Mouse (Mus musculus) heart, embryonic 16.5 days (tissue): ENCODE measurements around the gene Gnai2. TPM values are rescaled to one million over a fixed set of nuclear protein-coding genes. Genes with fewer than 3 reads are reported as not detected.

Experiments
- ATAC-seq: fragments of 200-750 bp; cut with Nextera tagmentation; replicated peaks from 2 replicates; pipeline ENCODE4 v1.8.0; 2017; ENCODE audit warnings: moderate number of reproducible peaks; ENCODE audit not compliant: insufficient read depth, low FRiP score; ENCODE audit errors: extremely low read depth
- H3K27ac ChIP-seq: fragments of 300-500 bp; sonication (generic); 2 replicates; pipeline ENCODE4 v1.5.1; 2014; ENCODE audit warnings: mild to moderate bottlenecking, low read length, control low read depth, moderate library complexity
- H3K27me3 ChIP-seq: fragments of 300-500 bp; sonication (generic); 2 replicates; pipeline ENCODE4 v1.6.1; 2014; ENCODE audit warnings: low read length, mixed read lengths; ENCODE audit not compliant: control insufficient read depth, insufficient read depth
- H3K36me3 ChIP-seq: fragments of 300-500 bp; sonication (generic); 2 replicates; pipeline ENCODE4 v1.6.1; 2014; ENCODE audit not compliant: control insufficient read depth, insufficient read depth
- H3K4me1 ChIP-seq: fragments of 300-500 bp; sonication (generic); 2 replicates; pipeline ENCODE4 v1.6.1; 2014; ENCODE audit warnings: low read length, mixed read lengths; ENCODE audit not compliant: control insufficient read depth, insufficient read depth
- H3K4me2 ChIP-seq: fragments of 300-500 bp; sonication (generic); 2 replicates; pipeline ENCODE4 v1.6.1; 2014; ENCODE audit warnings: low read depth, mild to moderate bottlenecking, control low read depth, low read length
- H3K4me3 ChIP-seq: fragments of 300-500 bp; sonication (generic); 2 replicates; pipeline ENCODE4 v1.5.1; 2014; ENCODE audit warnings: mild to moderate bottlenecking, control low read depth, low read length
- H3K9ac ChIP-seq: fragments of 300-500 bp; sonication (generic); 2 replicates; pipeline ENCODE4 v1.6.1; 2014; ENCODE audit warnings: low read length, control low read depth
- H3K9me3 ChIP-seq: fragments of 300-500 bp; sonication (generic); replicated peaks from 2 replicates; pipeline ENCODE4 v1.6.1; 2016; ENCODE audit warnings: low read length; ENCODE audit not compliant: control insufficient read depth
- WGBS: fragments of 180-500 bp; shearing (Covaris S2); extraction: QIAGEN DNeasy Blood & Tissue Kit; methylation state at CpG from one replicate; pipeline ENCODE4 v1.1.7; 2014; 5-methylcytosine and 5-hydroxymethylcytosine counted together
- polyA plus RNA-seq: library from polyadenylated mRNA; unstranded; fragments of >200 nt; fragmentation: Nextera tagmentation; extraction: Ambion mirVana; gene quantifications from 2 replicates; pipeline ENCODE4 v1.2.1, GENCODE M21; 2015

Gene Gnai2
- polyA plus RNA-seq, 1 experiment from 2014 or later = 458 TPM

- H3K27me3 ChIP-seq = peaks cover 35% of the 10 kb centered on the region
- H3K4me2 ChIP-seq = no peak overlapping the region
- ATAC-seq = no peak
- H3K4me3 ChIP-seq = no peak overlapping the region
- no peaks in the 10 kb centered on the region for H3K9me3 ChIP-seq
- no peak overlapping the region for H3K9ac ChIP-seq
- H3K27ac ChIP-seq = no peak overlapping the region
- H3K36me3 ChIP-seq = no peaks in the 10 kb centered on the region
- H3K4me1 ChIP-seq = peaks cover 6% of the 10 kb centered on the region; the same call in 1 of the 2 replicates
- 59% methylated on average over 9 of the region's 9 CpGs for WGBS
Measured at GRCm38 (mm10) chr9:107674609-107675429, 39.7 kb upstream of the Gnai2 start.

- H3K4me1 ChIP-seq = peaks cover 22% of the 10 kb centered on the region
- no peaks in the 10 kb centered on the region for H3K9me3 ChIP-seq
- H3K4me3 ChIP-seq = no peak overlapping the region
- no peak overlapping the region for H3K27ac ChIP-seq
- H3K36me3 ChIP-seq = no peaks in the 10 kb centered on the region
- 39% methylated on average over 5 of the region's 5 CpGs for WGBS
- 0 out of 2 replicates have a peak overlapping the region, but pooled peaks have one; percentile 20 for H3K9ac ChIP-seq
- H3K4me2 ChIP-seq = no peak overlapping the region
- peaks cover 20% of the 10 kb centered on the region for H3K27me3 ChIP-seq
- no peak for ATAC-seq
Measured at GRCm38 (mm10) chr9:107670259-107670658, 35.1 kb upstream of the Gnai2 start.

GRCm38 (mm10) chr9:107669480-107669945, 34.3 kb upstream of the Gnai2 start, which contains the start of gene Slc38a3:
Slc38a3 (minus strand) TSS chr9:107669530.
- Histone ChIP-seq H3K27me3 (peaks cover 17% of the 10 kb centered on the region), H3K4me3 (no peak within 1 kb of the TSS), H3K9ac (0 out of 2 replicates have a peak within 1 kb of the TSS, but pooled peaks have one; percentile 20), H3K27ac (no peak within 1 kb of the TSS), H3K4me2 (no peak within 1 kb of the TSS), H3K4me1 (peaks cover 22% of the 10 kb centered on the region), H3K36me3 (no peaks in the 10 kb centered on the region), H3K9me3 (no peaks in the 10 kb centered on the region)
- 86% methylated on average over 9 of the region's 9 CpGs for WGBS
- no peak for ATAC-seq

DNA sequence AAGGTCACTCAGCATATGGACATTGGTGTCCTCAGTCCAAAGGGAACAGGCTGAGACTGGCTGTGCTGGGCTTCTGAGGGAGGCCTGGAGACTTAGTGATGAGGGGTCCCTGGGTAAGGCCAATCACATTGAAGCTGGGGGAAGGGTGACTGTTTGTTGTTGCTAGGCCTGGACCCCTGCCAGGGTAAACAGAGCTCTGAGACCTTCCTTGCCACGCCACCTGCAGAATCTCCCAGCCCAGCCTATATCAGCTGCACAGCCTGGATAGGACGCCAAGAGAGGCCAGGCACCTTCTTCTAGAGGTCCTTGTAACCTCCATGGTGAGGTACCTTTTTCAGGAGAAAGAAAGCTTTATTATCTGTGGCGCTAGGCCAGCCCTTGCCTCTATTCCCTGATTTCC, 33.7 kb upstream of the Gnai2 start:
- Histone ChIP-seq H3K4me3 (no peak overlapping the region), H3K9me3 (no peaks in the 10 kb centered on the region), H3K9ac (no peak overlapping the region), H3K27ac (no peak overlapping the region), H3K4me1 (peaks cover 22% of the 10 kb centered on the region), H3K27me3 (peaks cover 16% of the 10 kb centered on the region), H3K4me2 (no peak overlapping the region), H3K36me3 (no peaks in the 10 kb centered on the region)
- ATAC-seq = no peak
- 61% methylated on average over 3 of the region's 3 CpGs for WGBS

- WGBS = 38% methylated on average over 8 of the region's 8 CpGs
- no peak for ATAC-seq
- Histone ChIP-seq H3K36me3 (no peaks in the 10 kb centered on the region), H3K27ac (no peak overlapping the region), H3K9ac (no peak overlapping the region), H3K4me3 (no peak overlapping the region), H3K4me1 (peaks cover 22% of the 10 kb centered on the region), H3K4me2 (no peak overlapping the region), H3K9me3 (no peaks in the 10 kb centered on the region), H3K27me3 (peaks cover 14% of the 10 kb centered on the region)
Measured at GRCm38 (mm10) chr9:107668011-107668410, 32.8 kb upstream of the Gnai2 start.

DNA sequence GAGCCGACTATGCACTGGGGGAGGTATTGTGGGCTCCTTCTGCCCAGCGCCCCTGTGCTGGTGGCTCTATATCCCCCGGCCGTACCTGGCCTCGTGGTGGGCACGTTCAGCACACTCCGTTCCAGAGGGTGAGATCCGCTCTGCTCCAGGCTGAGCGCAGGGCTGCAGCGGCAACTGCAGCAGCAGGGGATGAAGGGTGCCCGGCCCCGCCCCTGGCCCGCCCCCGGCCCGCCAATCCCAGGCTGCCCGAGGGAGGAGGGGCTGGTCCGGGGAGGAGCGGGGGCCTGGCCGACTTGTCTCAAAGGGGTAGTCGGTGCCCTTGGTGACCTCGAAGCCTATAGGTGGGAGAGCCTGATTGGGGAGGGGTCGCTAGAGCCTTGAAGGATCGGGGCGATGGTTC, 32.1 kb upstream of the Gnai2 start:
- H3K4me1 ChIP-seq = peaks cover 22% of the 10 kb centered on the region

GRCm38 (mm10) chr9:107666751-107667205, 31.6 kb upstream of the Gnai2 start:
- under 1% methylated on average over 30 of the region's 30 CpGs for WGBS
- Histone ChIP-seq H3K36me3 (no peaks in the 10 kb centered on the region), H3K9ac (peak overlapping the region; percentile 65), H3K4me1 (peaks cover 22% of the 10 kb centered on the region), H3K9me3 (no peaks in the 10 kb centered on the region), H3K4me2 (peak overlapping the region; percentile 85), H3K27ac (no peak overlapping the region), H3K27me3 (peaks cover 14% of the 10 kb centered on the region), H3K4me3 (peak overlapping the region; percentile 52)
- ATAC-seq = peak; percentile 19; the same call in 1 of the 2 replicates

More for the DNA sequence above, 32.1 kb upstream of the Gnai2 start:
- Histone ChIP-seq H3K27ac (no peak overlapping the region), H3K9me3 (no peaks in the 10 kb centered on the region), H3K9ac (peak overlapping the region; percentile 65), H3K4me2 (peak overlapping the region; percentile 85), H3K27me3 (peaks cover 14% of the 10 kb centered on the region), H3K4me3 (peak overlapping the region; percentile 52), H3K36me3 (no peaks in the 10 kb centered on the region)
- peak; percentile 89 for ATAC-seq
- WGBS = under 1% methylated on average over 24 of the region's 24 CpGs

DNA sequence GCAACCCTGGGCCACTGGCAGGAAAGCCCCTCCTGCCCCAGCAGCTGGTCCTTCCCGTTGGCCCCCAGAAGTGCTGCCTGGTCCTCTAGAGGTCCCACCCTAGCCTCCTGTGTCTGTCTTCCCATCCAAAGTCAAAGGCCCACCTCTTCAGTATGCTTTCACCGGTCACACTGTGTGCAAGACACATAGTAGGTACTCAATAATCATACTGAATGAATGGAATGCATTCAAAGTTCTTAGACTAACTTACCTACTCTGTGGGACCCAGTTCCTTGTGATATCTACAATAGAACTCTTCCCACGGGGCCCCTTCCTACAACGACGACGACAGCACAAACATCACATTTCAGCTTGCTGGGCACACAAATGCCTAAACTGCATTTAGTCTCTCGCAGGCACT, 30.1 kb upstream of the Gnai2 start:
- no peak for ATAC-seq
- Histone ChIP-seq H3K4me1 (peaks cover 22% of the 10 kb centered on the region), H3K36me3 (no peaks in the 10 kb centered on the region), H3K27me3 (peaks cover 14% of the 10 kb centered on the region), H3K4me3 (no peak overlapping the region), H3K4me2 (no peak overlapping the region), H3K27ac (no peak overlapping the region), H3K9ac (no peak overlapping the region), H3K9me3 (no peaks in the 10 kb centered on the region)
- 86% methylated on average over 7 of the region's 7 CpGs for WGBS

DNA sequence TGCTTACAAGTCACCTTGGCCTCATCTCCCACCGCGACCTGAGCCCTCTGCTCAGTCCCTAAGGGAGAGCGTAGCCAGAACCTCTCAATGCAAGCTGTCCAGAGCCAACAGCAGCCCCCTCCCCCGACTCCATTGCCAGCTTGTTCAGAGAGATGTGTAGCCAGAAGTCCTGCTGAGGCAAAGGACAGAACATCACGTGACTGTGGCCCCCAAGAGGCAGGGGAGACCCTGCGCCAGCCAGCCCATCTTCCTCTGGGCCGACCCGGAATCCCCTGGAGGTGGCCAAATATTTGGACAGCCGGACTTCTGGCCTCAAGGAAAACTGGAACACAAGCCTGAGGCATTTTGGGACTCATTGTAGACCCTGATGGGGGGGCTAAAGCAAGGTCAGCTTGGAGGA, 28.4 kb upstream of the Gnai2 start:
- ATAC-seq = no peak
- H3K27ac ChIP-seq = no peak overlapping the region
- peaks cover 14% of the 10 kb centered on the region for H3K27me3 ChIP-seq

More for the DNA sequence above, 28.4 kb upstream of the Gnai2 start:
- Histone ChIP-seq H3K9me3 (no peaks in the 10 kb centered on the region), H3K36me3 (no peaks in the 10 kb centered on the region), H3K4me1 (peaks cover 20% of the 10 kb centered on the region), H3K4me2 (no peak overlapping the region), H3K4me3 (no peak overlapping the region), H3K9ac (no peak overlapping the region)
- 74% methylated on average over 9 of the region's 9 CpGs for whole genome bisulfite sequencing
